Mouse (Mus musculus): ENCODE measurements at regions not wholly inside any gene's neighbourhood (a gene's known extent, or its start where the extent isn't known, plus 50 kb on each side); places are given as distances from the start of the nearest gene placed in this dataset.
A peak's percentile ranks its signal among the peaks of the same experiment; 100 is the strongest.

- 87% methylated on average over 8 of the region's 8 CpGs for WGBS
- no peak for DNase-seq (ENCODE audit: low spot score)
- peaks cover 81% of the 10 kb centered on the region for H3K27me3 ChIP-seq (replicated peaks; ENCODE audit: low read depth, poor library complexity, severe bottlenecking)
These were observed 74.5 kb upstream of the Tmem164 start for GRCm38 (mm10) chrX:142606595-142607205.

GRCm38 (mm10) chrX:142616189-142616872 is 64.9 kb upstream of the Tmem164 start:
- no peaks in the 10 kb centered on the region for H3K36me3 ChIP-seq (replicated peaks)
- H3K27me3 ChIP-seq (replicated peaks; ENCODE audit: low read depth, poor library complexity, severe bottlenecking) = peaks cover 37% of the 10 kb centered on the region
- no peak overlapping the region for H3K4me3 ChIP-seq
- WGBS = 85% methylated on average over 11 of the region's 11 CpGs
- H3K4me1 ChIP-seq = no peaks in the 10 kb centered on the region
- no peak overlapping the region for H3K27ac ChIP-seq (replicated peaks)
- DNase-seq (ENCODE audit: low spot score) = no peak
- H3K9me3 ChIP-seq = no peaks in the 10 kb centered on the region

More at GRCm38 (mm10) chrX:142606595-142607205, 74.5 kb upstream of the Tmem164 start:
- Histone ChIP-seq H3K4me1 (no peaks in the 10 kb centered on the region), H3K27ac (replicated peaks) (no peak overlapping the region), H3K4me3 (no peak overlapping the region), H3K9me3 (no peaks in the 10 kb centered on the region), H3K36me3 (replicated peaks) (no peaks in the 10 kb centered on the region)

GRCm38 (mm10) chrX:142618389-142618788 is 62.8 kb upstream of the Tmem164 start:
- no peak for DNase-seq (ENCODE audit: low spot score)
- WGBS = 63% methylated on average over 1 of the region's 1 CpGs
- Histone ChIP-seq H3K27ac (replicated peaks) (no peak overlapping the region), H3K4me3 (no peak overlapping the region), H3K27me3 (replicated peaks; ENCODE audit: low read depth, poor library complexity, severe bottlenecking) (peaks cover 29% of the 10 kb centered on the region), H3K9me3 (no peaks in the 10 kb centered on the region), H3K36me3 (replicated peaks) (no peaks in the 10 kb centered on the region), H3K4me1 (no peaks in the 10 kb centered on the region)

- H3K27me3 ChIP-seq (replicated peaks; ENCODE audit: low read depth, poor library complexity, severe bottlenecking) = peaks cover 51% of the 10 kb centered on the region
- H3K27ac ChIP-seq (replicated peaks) = no peak overlapping the region
- WGBS = 28% methylated on average over 2 of the region's 2 CpGs
- H3K4me1 ChIP-seq = no peaks in the 10 kb centered on the region; the same call in 1 of the 2 replicates
- no peak overlapping the region for H3K4me3 ChIP-seq
- H3K36me3 ChIP-seq (replicated peaks) = no peaks in the 10 kb centered on the region
- no peaks in the 10 kb centered on the region for H3K9me3 ChIP-seq
- DNase-seq (ENCODE audit: low spot score) = peak; percentile 15
These were observed 57.8 kb upstream of the Tmem164 start for GRCm38 (mm10) chrX:142623359-142623758.

- no peak overlapping the region for H3K27ac ChIP-seq (replicated peaks)
- H3K4me1 ChIP-seq = no peaks in the 10 kb centered on the region; the same call in 1 of the 2 replicates
- no peak overlapping the region for H3K4me3 ChIP-seq
- 39% methylated on average over 2 of the region's 2 CpGs for WGBS
- no peak for DNase-seq (ENCODE audit: low spot score)
- H3K27me3 ChIP-seq (replicated peaks; ENCODE audit: low read depth, poor library complexity, severe bottlenecking) = peaks cover 56% of the 10 kb centered on the region
- H3K36me3 ChIP-seq (replicated peaks) = no peaks in the 10 kb centered on the region
- H3K9me3 ChIP-seq = no peaks in the 10 kb centered on the region
These were observed 57.3 kb upstream of the Tmem164 start for GRCm38 (mm10) chrX:142623882-142624281.

All from embryonic facial prominence, embryonic 10.5 days (tissue).